Mouse (Mus musculus) naive thymus-derived CD4-positive, alpha-beta T cell, adult 2 months (primary cell): ENCODE measurements around the gene Kxd1.

ENCODE experiments used
- DNase-seq: peaks from one replicate; pipeline ENCODE4 v3.0.0-alpha.2; 2011; ENCODE audit warnings: low read depth

Kxd1 gene

GRCm38 (mm10) chr8:70493692-70494415, 33.9 kb downstream of the Kxd1 start:
- no peak for DNase-seq

- DNase-seq: no peak
Measured at GRCm38 (mm10) chr8:70492664-70493640, 34.8 kb downstream of the Kxd1 start, which contains the start of gene Crlf1. Gene Crlf1, plus strand, starts transcription at chr8:70493158.

- DNase-seq: no peak
Measured at GRCm38 (mm10) chr8:70490880-70491495, 36.8 kb downstream of the Kxd1 start.

- DNase-seq: no peak
Measured at GRCm38 (mm10) chr8:70490061-70490879, 37.5 kb downstream of the Kxd1 start.

DNA sequence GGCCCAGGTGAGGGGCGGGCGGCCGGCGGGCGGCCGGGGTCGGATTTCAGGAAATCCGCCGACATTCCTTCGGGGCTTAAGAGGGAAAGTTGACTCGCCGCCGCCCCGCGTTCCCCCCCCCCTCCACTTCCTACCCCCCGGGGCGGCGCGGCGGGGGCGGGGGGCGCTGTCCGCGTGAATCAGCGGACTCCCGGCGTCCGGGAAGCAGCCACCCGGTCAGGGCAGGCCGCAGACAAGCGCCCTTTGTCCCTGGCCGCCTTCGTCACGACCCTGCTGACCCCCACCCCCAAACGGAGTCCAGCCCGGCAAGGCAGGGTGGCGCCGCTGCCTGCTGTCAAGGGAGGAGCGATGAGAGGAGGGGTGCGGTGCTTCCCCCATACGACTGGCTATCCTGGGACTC, 38.2 kb downstream of the Kxd1 start:
- no peak for DNase-seq

- DNase-seq: peak; percentile 39
Measured at GRCm38 (mm10) chr8:70488931-70489470, 38.8 kb downstream of the Kxd1 start.

DNA sequence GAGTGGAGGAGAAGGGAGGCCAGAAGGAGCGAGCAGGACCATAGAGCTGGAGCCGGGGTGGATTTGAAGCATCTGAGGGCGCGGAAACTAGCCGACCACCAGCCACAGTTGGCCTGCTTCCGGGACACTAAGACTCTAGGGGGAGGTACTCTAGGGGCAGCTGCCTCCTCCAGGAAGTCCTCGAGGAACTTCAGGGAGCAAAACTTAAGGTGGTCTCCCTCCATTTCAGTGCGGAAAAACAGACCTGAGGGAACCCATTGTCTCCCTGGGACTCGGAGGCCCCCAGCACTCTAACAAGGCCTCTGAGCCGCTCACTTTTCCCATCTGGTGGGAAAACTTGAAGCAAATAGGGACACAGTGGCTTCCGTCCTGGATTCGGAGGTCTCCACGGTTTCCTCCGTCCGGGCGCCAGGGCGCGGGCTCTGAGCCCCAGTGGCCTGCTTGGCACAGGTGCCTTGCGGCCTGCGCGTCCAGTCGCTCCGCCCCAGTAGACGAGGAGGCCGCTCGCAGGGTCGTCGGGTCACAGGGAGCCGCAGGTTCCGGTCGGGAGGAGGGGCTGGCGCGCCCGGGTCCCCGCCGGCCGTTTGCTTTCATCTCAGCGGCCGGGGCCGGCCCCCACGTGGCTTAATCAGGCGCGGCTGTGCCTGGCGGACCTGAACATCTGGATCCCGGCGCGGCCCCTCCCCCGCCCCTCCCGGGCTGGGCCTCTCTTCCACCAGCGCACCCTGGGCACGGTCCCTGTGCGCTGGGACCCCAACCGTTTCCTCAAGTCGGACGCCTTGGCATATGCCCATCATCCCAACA, 39.6 kb downstream of the Kxd1 start:
- DNase-seq: peak; percentile 37

GRCm38 (mm10) chr8:70486941-70487520, 40.7 kb downstream of the Kxd1 start, which contains the start of gene Tmem59l:
Gene Tmem59l, minus strand, starts transcription at chr8:70487358.
- peak; percentile 10 for DNase-seq

GRCm38 (mm10) chr8:70486191-70486681, 41.5 kb downstream of the Kxd1 start:
- DNase-seq: no peak

DNA sequence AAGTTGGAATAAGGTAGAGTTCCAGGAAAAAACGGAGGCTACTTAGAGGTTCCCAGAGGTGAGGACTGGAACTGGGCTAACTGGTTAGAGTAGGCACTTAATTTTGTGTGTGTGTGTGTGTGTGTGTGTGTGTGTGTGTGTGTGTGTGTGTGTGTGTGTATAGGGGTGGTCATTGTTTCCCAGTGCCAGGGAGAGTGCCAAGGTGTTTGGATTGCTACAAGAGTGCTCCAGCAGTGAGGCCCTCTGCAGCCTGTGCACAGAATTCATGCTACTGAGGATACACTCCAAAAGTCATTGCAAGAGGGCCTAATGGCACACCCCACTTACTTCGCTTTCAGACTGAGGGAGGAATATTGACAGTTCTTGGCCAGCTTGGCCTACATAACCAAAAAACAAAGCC, 44.8 kb downstream of the Kxd1 start:
- no peak for DNase-seq

- no peak for DNase-seq
Measured at GRCm38 (mm10) chr8:70481908-70482307, 45.8 kb downstream of the Kxd1 start.

- peak; percentile 50 for DNase-seq
Measured at GRCm38 (mm10) chr8:70477269-70477982, 50.3 kb downstream of the Kxd1 start.

GRCm38 (mm10) chr8:70476333-70477268, 51.2 kb downstream of the Kxd1 start, which contains the start of gene Klhl26:
Gene Klhl26, minus strand, starts transcription at chr8:70476968.
- peak; percentile 96 for DNase-seq

- DNase-seq: no peak
Measured at GRCm38 (mm10) chr8:70471856-70472255, 55.9 kb downstream of the Kxd1 start.

- DNase-seq: no peak
Measured at GRCm38 (mm10) chr8:70469938-70470337, 57.8 kb downstream of the Kxd1 start.

- no peak for DNase-seq
Measured at GRCm38 (mm10) chr8:70469295-70469916, 58.4 kb downstream of the Kxd1 start.

DNA sequence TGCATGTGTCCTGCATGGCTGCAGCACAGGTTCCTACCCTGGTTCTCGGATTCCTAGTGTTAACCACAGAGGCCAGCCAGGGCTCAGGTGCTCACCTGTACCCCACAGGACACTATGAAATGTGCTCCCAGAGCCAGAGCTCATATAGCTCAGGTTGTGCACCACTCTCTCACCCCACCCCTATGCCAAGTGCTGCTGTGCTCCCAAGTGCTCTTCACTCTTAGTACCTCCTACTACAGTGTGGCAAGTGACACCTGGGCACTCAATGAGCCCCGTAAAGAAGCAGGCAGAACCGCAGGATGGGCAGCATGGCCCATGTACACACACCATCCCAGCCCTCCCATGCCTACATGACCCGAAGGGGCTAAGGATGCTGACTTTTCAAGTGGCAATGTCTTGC, 59.0 kb downstream of the Kxd1 start:
- no peak for DNase-seq
